Mouse (Mus musculus) lung, adult 2 months (tissue): ENCODE results near the gene Pgpep1l.

Source experiments
- CTCF ChIP-seq: fragments of 200-500 bp; IDR thresholded peaks from 2 replicates; pipeline ENCODE4 v1.5.1; 2011; ENCODE audit warnings: mild to moderate bottlenecking, low read length, control low read depth; ENCODE audit not compliant: insufficient read depth
- POLR2A ChIP-seq: fragments of 200-500 bp; IDR thresholded peaks from 2 replicates; pipeline ENCODE4 v1.6.1; 2011; ENCODE audit warnings: low read depth, mild to moderate bottlenecking, control low read depth, low read length, borderline replicate concordance; ENCODE audit errors: extremely low read depth

DNA sequence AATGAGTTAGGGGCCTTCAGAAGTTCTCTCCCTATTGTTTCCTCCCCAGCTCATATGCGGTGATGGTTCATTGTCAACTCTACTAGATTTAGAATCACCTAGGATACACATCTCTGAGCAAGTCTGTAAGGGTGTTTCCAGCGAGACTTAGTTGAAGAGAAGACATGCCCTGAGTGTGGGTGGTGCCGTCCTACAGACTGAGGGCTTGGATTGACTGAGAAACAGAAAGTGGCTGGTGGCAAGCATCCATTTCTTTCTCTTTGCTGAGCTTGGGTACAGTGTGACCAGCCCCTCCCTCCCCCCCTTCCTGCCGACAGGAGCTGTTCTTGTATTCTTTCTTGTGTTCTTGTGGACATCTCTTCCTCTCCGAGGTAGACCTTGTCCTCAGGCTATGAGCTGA, 17.3 kb upstream of the Pgpep1l start:
- TF ChIP-seq POLR2A (no peak), CTCF (no peak)
